Mouse (Mus musculus): ENCODE results near the gene Mlkl.
"Not testable (repeated sequence)": the region's sequence is repeated elsewhere in the genome, so short reads cannot be mapped to it uniquely, and the experiment has no call there.

Mlkl gene

DNA sequence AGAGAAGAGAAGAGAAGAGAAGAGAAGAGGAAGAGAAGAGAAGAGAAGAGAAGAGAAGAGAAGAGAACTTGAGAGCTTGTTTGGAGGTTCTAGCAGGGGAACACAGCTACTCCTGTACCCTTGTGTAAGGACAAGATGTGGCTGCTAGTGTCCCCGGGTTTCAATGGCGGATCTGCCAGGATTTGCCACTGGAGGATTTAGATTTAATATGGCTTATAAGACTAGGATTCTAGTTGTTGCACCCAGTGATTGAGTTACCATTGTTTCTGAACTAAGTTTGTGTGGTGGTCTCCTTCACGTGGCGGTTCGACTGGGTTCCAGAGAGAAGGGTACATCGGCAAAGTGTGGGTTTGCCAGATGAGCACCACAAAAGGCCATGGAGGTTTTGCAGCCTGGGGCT lies 24.0 kb downstream of the Mlkl start:
- DNase-seq (ENCODE audit: low read depth, low spot score), result not testable (repeated sequence)

DNA sequence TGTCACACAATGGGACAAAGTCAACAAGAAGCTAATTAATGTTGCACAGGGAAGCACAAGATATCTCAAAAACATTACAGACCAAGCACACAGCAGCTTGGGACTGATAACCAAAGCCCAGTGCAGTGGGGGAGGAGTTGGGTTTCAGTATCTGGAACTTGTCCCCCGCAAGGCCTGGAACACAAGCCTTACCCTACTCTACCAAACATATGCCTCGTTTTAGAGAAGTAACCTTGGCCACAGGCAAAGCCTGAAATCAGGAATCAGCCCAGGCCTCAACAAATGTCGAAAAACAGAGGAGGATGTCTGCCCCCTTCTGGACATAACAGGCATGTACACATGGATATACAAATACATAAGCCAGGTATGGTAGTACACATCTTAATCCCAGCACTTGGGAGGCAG lies 25.2 kb downstream of the Mlkl start:
- DNase-seq (ENCODE audit: low read depth, low spot score), result no peak

GRCm38 (mm10) chr8:111310006-111310405 lies 28.0 kb downstream of the Mlkl start:
- not testable (repeated sequence) for DNase-seq (ENCODE audit: low read depth, low spot score)

- DNase-seq (ENCODE audit: low read depth, low spot score), result no peak
Observed at GRCm38 (mm10) chr8:111305031-111305730, 32.8 kb downstream of the Mlkl start.

DNA sequence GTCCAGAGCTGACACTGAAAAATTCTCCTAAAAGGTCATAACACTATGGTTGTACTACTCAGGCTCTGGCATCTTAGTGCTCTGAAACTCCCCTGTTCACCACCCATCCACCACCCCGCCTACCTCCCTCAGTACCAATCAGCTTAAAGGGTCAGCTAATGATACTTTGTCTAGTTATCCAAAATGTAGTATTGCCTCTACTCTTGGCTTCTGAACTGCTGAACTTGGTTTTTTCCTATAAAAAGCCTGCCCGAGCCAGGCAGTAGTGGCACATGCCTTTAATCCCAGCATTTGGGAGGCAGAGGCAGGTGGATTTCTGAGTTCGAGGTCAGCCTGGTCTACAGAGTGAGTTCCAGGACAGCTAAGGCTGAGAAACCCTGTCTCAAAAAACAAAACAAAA lies 33.6 kb downstream of the Mlkl start:
- no peak for DNase-seq (ENCODE audit: low read depth, low spot score)

DNA sequence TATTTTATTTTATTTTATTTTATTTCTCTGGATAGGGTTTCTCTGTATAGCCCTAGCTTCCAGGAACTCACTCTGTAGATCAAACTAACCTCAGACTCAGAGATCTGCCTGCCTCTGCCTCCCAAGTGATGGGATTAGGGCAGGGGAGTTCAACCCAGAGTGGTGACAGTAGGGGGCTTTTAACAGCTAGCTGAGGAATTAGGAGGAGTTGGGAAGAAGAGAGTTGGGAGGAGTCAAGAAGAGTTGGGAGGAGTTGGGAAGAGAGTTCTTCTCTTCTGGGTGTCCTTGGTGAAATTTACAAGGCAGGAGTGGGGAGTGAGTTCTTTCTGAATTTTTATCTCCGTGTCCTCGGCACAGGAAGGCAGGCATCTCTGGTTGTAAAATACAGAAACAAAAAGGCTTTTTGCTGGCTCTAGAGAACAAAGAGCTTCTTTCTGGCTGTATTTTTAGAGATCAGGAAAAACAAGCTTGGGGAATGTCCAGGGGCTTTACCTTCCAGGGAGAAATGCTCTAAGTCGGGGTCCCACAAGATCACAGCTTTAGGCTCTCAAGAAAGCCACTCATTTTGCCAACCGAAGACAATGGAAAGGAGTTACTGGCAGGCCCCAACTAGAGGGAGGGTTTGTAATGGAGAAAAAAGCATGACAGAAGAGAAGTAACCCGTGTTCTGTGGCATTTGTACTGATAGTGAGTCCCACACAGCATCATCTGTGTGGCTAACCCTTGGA lies 34.7 kb downstream of the Mlkl start:
- not testable (repeated sequence) for DNase-seq (ENCODE audit: low read depth, low spot score)

GRCm38 (mm10) chr8:111300597-111301546 lies 37.1 kb downstream of the Mlkl start:
- no peak for DNase-seq (ENCODE audit: low read depth, low spot score)

DNA sequence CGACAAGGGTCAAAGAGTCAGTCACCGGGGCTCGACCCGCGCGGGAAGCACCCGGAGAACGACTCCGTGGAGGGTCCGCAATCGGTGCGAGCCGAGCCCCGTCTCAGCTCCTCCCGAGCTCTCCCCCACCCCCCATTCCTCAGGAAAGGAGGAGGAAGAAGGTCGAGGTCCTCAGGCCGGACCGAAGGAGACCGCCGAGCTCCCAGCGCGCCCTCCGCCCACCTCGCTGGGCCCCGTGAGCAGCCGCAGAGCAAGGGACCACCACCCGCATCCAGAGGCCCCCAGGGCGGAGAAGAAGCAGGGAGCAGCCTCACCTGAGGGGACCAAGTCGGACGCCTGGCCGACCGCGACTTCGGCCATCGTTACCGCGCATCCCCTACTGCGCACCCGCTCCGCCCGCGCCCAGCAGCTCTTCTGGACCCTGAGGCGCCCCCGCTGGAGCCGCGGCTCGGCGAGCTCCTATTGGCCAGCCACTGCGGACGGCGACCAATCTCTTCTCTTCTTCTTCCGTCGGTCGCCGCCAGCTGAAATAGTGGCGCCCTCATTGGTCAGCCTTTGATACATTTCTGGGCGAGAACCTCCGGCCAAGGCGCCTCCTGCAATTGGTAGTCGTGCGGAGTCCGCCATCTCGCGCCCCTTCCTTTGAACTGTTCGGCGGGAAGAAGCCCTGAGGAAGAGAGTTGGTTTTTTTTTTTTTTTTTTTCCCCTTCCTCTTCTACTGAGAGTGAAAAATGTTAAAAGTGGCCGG lies 38.0 kb downstream of the Mlkl start, which contains the start of gene Rfwd3:
TSS of gene Rfwd3 (minus strand) at position 402 of the 748 bp plus-strand sequence.
- peak; percentile 89 for DNase-seq (ENCODE audit: low read depth, low spot score)

- peak; percentile 16 for DNase-seq (ENCODE audit: low read depth, low spot score)
Observed at GRCm38 (mm10) chr8:111299363-111299820, 38.6 kb downstream of the Mlkl start.

GRCm38 (mm10) chr8:111298011-111298410 lies 40.0 kb downstream of the Mlkl start:
- DNase-seq (ENCODE audit: low read depth, low spot score), result no peak

- no peak for DNase-seq (ENCODE audit: low read depth, low spot score)
Observed at GRCm38 (mm10) chr8:111291733-111292132, 46.2 kb downstream of the Mlkl start.

DNA sequence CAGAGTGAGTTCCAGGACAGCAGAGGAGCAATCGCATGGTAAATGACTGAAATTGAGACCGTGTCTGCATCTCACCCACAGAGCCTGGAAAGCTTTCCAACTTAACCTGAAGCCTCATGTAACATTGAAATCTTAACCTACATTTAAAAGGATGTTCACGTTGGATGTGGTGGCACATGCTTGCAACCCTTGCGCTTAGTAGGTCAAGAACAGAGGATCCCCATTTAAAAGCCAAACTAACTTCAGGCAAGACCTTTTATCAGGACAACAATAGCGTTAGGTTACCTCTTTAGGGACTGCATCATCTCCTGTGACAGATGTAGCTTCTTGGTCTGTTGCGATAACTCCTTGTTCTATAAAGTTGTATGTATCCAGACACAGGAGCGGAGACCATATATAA lies 47.4 kb downstream of the Mlkl start:
- no peak for DNase-seq (ENCODE audit: low read depth, low spot score)

DNA sequence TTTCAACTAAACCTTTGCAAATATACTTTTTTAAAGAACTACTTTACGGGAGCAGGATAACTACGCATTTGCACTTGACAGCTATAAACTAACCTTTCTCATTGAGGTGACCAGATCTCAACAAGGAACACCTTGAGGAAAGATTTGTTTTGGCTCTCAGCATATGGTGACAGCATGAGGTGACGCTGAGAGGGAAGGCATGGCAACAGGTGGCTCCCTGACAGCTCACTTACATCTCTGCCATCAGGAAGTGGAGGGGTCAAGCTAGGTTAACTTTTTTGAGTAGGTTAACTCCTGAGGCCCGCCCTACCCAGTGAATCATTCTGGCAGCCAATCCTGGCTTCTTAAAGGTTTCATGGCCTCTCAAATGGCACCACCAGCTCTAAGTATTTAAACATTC lies 52.4 kb downstream of the Mlkl start:
- no peak for DNase-seq (ENCODE audit: low read depth, low spot score)

DNA sequence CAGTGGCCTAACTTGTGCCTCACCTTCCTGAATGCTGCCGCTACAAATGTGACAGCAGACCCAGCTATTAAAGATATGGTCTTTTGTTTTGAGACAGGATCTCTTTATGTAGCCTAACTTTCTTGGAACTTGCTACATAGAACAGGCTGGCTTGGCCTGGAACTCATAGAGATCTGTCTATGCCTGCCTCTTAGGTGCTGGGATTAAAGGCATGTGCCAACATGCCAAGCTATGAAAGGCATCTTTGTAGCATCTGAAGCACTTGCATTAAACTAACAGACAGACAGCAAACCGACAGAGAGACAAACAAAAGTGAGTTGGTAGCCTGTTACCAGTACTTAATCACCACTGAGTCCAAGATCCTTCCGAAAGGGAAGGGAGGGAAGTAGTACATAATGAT lies 55.9 kb downstream of the Mlkl start:
- DNase-seq (ENCODE audit: low read depth, low spot score), result no peak

DNA sequence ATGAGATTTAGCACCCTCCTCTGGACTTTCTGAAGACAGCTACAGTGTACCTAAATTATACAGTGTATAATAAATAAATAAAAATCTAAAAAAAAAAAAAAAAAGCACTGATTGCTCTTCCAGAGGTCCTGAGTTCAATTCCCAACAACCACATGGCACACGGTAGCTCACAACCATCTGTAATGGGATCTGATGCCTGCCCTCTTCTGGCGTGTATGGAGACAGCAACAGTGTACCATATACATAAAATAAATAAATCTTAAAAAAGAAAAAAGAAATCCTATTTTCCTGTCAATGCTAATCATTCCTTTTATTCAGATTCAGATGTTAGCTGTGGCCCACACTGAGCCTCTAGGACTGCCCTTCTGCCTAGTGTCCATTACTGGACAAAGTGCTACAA lies 69.7 kb downstream of the Mlkl start:
- no peak for DNase-seq (ENCODE audit: low read depth, low spot score)

DNA sequence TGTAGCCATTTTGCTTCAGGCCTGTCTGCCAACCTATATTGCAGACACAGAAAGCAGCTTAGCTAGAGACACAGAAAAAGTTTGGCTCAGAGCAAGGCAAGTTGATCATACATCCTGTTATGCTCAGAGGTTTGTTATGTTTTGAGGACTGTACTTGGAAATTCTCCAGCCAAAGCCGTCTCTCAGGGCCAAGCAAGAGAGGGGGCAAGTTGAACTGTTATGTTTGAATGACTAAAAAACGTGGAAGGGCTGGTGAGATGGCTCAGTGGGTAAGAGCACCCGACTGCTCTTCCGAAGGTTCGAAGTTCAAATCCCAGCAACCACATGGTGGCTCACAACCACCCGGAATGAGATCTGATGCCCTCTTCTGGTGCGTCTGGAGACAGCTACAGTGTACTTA lies 71.8 kb downstream of the Mlkl start:
- DNase-seq (ENCODE audit: low read depth, low spot score), result not testable (repeated sequence)

DNA sequence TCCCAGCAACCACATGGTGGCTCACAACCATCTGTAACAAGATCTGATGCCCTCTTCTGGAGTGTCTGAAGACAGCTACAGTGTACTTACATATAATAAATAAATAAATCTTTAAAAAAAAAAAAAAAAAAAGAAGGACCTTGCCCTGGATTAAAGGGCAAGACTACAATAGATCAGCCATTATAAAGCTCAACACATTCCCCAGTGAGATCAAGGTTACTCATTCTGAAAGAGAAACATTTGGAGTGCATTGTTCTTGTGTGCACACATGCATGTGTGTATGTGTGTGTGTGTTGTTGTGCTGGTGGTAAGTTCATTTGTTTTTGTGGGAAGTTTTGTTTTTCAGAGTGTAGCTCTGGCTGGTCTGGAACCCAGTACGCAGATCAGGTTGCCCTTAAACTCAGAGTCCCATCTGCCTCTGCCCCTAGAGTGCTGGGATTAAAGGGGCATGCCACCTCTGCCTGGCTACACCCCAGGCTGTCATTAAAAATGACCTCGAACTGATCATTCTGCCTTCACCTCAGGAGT lies 73.2 kb downstream of the Mlkl start:
- no peak for DNase-seq (ENCODE audit: low read depth, low spot score)

DNA sequence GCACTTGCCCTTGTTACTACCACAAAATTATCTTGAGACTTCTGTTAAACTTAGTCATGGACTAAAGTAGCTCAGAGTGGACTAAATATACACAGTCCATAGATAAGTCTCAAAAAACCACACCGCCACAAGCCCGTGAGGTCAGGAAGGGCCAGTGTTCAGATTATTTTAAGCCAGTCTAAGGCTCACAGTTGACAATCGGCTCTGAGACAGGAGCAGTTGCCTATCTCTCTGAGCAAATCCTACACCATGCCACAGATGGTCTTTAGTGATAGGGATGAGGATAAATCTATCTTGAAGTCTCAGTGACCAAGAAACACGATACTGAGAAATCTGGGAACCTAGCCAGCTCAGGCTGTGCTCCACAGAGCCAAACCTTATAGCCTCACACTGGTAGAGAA lies 76.0 kb downstream of the Mlkl start:
- no peak for DNase-seq (ENCODE audit: low read depth, low spot score)
